Mouse (Mus musculus): ENCODE data around the gene Gm7792. TPM values are rescaled to one million over a fixed set of nuclear protein-coding genes. Genes with fewer than 3 reads are reported as not detected.
"Not testable (repeated sequence)": the region's sequence is repeated elsewhere in the genome, so short reads cannot be mapped to it uniquely, and the experiment has no call there.

Gene Gm7792
- not detected in 2 replicates for total RNA-seq (2017)

DNA sequence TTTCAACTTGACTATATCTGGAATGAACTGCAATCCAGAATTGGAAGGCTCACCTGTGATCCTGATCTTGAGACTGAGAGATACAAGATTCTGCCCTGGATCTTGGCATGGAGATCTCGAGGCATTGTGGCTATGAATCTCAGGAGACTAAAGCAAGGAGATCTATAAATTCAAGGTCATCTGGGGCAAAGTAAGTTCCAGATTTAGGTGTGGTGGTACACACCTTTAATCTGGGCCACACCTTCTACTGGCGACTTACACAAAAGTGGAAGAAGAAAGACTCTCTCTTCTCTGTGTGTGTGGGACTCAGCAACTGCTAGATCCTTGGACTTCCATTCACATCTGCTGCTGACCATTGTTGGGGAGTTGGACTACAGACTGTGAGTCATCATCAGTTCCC is at the start of gene Gm7792:
TSS of gene Gm7792 (plus strand) at position 301 of the 400 bp plus-strand sequence.
- ATAC-seq (replicated peaks in 1 of 2; ENCODE audit: insufficient read depth in 1 of 2, low FRiP score in 2 of 2, low TSS enrichment in 1 of 2, low read depth in 1 of 2, poor library complexity in 2 of 2, severe bottlenecking in 2 of 2) = not testable (repeated sequence)

Other genes starting within 250 kb of the Gm7792 start
- not detected in 2 replicates for gene C87414, start 172.2 kb upstream of the Gm7792 start, total RNA-seq (2017)
- gene Gm16429, start 85.3 kb downstream of the Gm7792 start, total RNA-seq (2017) = not detected in 2 replicates
- gene BC061212, start 226.8 kb downstream of the Gm7792 start, total RNA-seq (2017) = not detected in 2 replicates
- gene Gm6351, start 232.6 kb downstream of the Gm7792 start, total RNA-seq (2017) = not detected in 2 replicates

All from hematopoietic stem cell, adult 5-6 weeks (primary cell).